Mouse (Mus musculus): ENCODE data around the gene Mfap3l. TPM values are rescaled to one million over a fixed set of nuclear protein-coding genes. Genes with fewer than 3 reads are reported as not detected.

Gene Mfap3l
- polyA plus RNA-seq, 1 experiment from 2014 or later, result 2.6 TPM

GRCm38 (mm10) chr8:60623438-60623837, 9.2 kb upstream of the Mfap3l start:
- no peaks in the 10 kb centered on the region for H3K4me1 ChIP-seq (replicated peaks; ENCODE audit: control insufficient read depth, insufficient read depth, low read length)
- H3K9me3 ChIP-seq (ENCODE audit: control insufficient read depth, low read length), result no peaks in the 10 kb centered on the region
- DNase-seq (ENCODE audit: low spot score) (no peak), ATAC-seq (replicated peaks; ENCODE audit: low FRiP score, low TSS enrichment, low read depth) (no peak)
- no peak overlapping the region for H3K27ac ChIP-seq (ENCODE audit: low read depth)
- 56% methylated on average over 1 of the region's 1 CpGs for WGBS
- H3K4me2 ChIP-seq (ENCODE audit: low read length), result no peak overlapping the region
- H3K36me3 ChIP-seq (ENCODE audit: control insufficient read depth, insufficient read depth, low read length), result no peaks in the 10 kb centered on the region
- no peak overlapping the region for H3K4me3 ChIP-seq (ENCODE audit: low read depth, low read length)
- H3K27me3 ChIP-seq (replicated peaks; ENCODE audit: control insufficient read depth, insufficient read depth, low read length), result no peaks in the 10 kb centered on the region
- H3K9ac ChIP-seq (ENCODE audit: low read length), result no peak overlapping the region

- peaks cover 7% of the 10 kb centered on the region; the same call in 1 of the 2 replicates for H3K27me3 ChIP-seq (replicated peaks; ENCODE audit: control insufficient read depth, insufficient read depth, low read length)
- no peak overlapping the region for H3K4me3 ChIP-seq (ENCODE audit: low read depth, low read length)
- no peaks in the 10 kb centered on the region for H3K4me1 ChIP-seq (replicated peaks; ENCODE audit: control insufficient read depth, insufficient read depth, low read length)
- 87% methylated on average over 7 of the region's 7 CpGs for WGBS
- DNase-seq (ENCODE audit: low spot score) (no peak), ATAC-seq (replicated peaks; ENCODE audit: low FRiP score, low TSS enrichment, low read depth) (no peak)
- H3K9me3 ChIP-seq (ENCODE audit: control insufficient read depth, low read length), result no peaks in the 10 kb centered on the region
- H3K9ac ChIP-seq (ENCODE audit: low read length), result no peak overlapping the region
- no peak overlapping the region for H3K27ac ChIP-seq (ENCODE audit: low read depth)
- H3K4me2 ChIP-seq (ENCODE audit: low read length), result no peak overlapping the region
- H3K36me3 ChIP-seq (ENCODE audit: control insufficient read depth, insufficient read depth, low read length), result no peaks in the 10 kb centered on the region
These were observed 7.9 kb upstream of the Mfap3l start for GRCm38 (mm10) chr8:60624722-60625121.

- ATAC-seq (replicated peaks; ENCODE audit: low FRiP score, low TSS enrichment, low read depth) (no peak), DNase-seq (ENCODE audit: low spot score) (no peak)
- WGBS, result 78% methylated on average over 3 of the region's 3 CpGs
- Histone ChIP-seq H3K36me3 (ENCODE audit: control insufficient read depth, insufficient read depth, low read length) (no peaks in the 10 kb centered on the region), H3K4me2 (ENCODE audit: low read length) (no peak overlapping the region), H3K27me3 (replicated peaks; ENCODE audit: control insufficient read depth, insufficient read depth, low read length) (peaks cover 24% of the 10 kb centered on the region), H3K4me3 (ENCODE audit: low read depth, low read length) (no peak overlapping the region), H3K9ac (ENCODE audit: low read length) (no peak overlapping the region), H3K9me3 (ENCODE audit: control insufficient read depth, low read length) (no peaks in the 10 kb centered on the region), H3K27ac (ENCODE audit: low read depth) (no peak overlapping the region), H3K4me1 (replicated peaks; ENCODE audit: control insufficient read depth, insufficient read depth, low read length) (no peaks in the 10 kb centered on the region; the same call in 1 of the 2 replicates)
These were observed 4.7 kb upstream of the Mfap3l start for GRCm38 (mm10) chr8:60627937-60628336.

GRCm38 (mm10) chr8:60629059-60629458, 3.6 kb upstream of the Mfap3l start:
- peaks cover 24% of the 10 kb centered on the region for H3K27me3 ChIP-seq (replicated peaks; ENCODE audit: control insufficient read depth, insufficient read depth, low read length)
- H3K4me3 ChIP-seq (ENCODE audit: low read depth, low read length), result no peak overlapping the region
- WGBS, result 78% methylated on average over 4 of the region's 4 CpGs
- H3K9me3 ChIP-seq (ENCODE audit: control insufficient read depth, low read length), result no peaks in the 10 kb centered on the region
- H3K9ac ChIP-seq (ENCODE audit: low read length), result no peak overlapping the region
- no peak overlapping the region for H3K4me2 ChIP-seq (ENCODE audit: low read length)
- DNase-seq (ENCODE audit: low spot score) (no peak), ATAC-seq (replicated peaks; ENCODE audit: low FRiP score, low TSS enrichment, low read depth) (no peak)
- H3K4me1 ChIP-seq (replicated peaks; ENCODE audit: control insufficient read depth, insufficient read depth, low read length), result peaks cover 5% of the 10 kb centered on the region
- H3K27ac ChIP-seq (ENCODE audit: low read depth), result no peak overlapping the region
- H3K36me3 ChIP-seq (ENCODE audit: control insufficient read depth, insufficient read depth, low read length), result no peaks in the 10 kb centered on the region

- Histone ChIP-seq H3K4me1 (replicated peaks; ENCODE audit: control insufficient read depth, insufficient read depth, low read length) (peaks cover 5% of the 10 kb centered on the region), H3K4me3 (ENCODE audit: low read depth, low read length) (peak overlapping the region; percentile 56), H3K27ac (ENCODE audit: low read depth) (no peak overlapping the region), H3K9me3 (ENCODE audit: control insufficient read depth, low read length) (no peaks in the 10 kb centered on the region), H3K27me3 (replicated peaks; ENCODE audit: control insufficient read depth, insufficient read depth, low read length) (peaks cover 24% of the 10 kb centered on the region), H3K9ac (ENCODE audit: low read length) (no peak overlapping the region), H3K36me3 (ENCODE audit: control insufficient read depth, insufficient read depth, low read length) (no peaks in the 10 kb centered on the region), H3K4me2 (ENCODE audit: low read length) (peak overlapping the region; percentile 100)
- no peak; the same call in 1 of the 2 replicates for ATAC-seq (replicated peaks; ENCODE audit: low FRiP score, low TSS enrichment, low read depth)
- peak; percentile 82 for DNase-seq (ENCODE audit: low spot score)
- under 1% methylated on average over 13 of the region's 13 CpGs for WGBS
These were observed 1.1 kb upstream of the Mfap3l start for GRCm38 (mm10) chr8:60631504-60631934.

GRCm38 (mm10) chr8:60632933-60633655, 467 bp downstream of the Mfap3l start:
- ATAC-seq (replicated peaks; ENCODE audit: low FRiP score, low TSS enrichment, low read depth) (0 out of 2 replicates have a peak, but pooled peaks have one; percentile 1), DNase-seq (ENCODE audit: low spot score) (no peak)
- Histone ChIP-seq H3K4me3 (ENCODE audit: low read depth, low read length) (peak overlapping the region; percentile 56), H3K4me1 (replicated peaks; ENCODE audit: control insufficient read depth, insufficient read depth, low read length) (peaks cover 5% of the 10 kb centered on the region), H3K36me3 (ENCODE audit: control insufficient read depth, insufficient read depth, low read length) (no peaks in the 10 kb centered on the region), H3K27ac (ENCODE audit: low read depth) (no peak overlapping the region; the same call in 1 of the 2 replicates), H3K27me3 (replicated peaks; ENCODE audit: control insufficient read depth, insufficient read depth, low read length) (peaks cover 24% of the 10 kb centered on the region), H3K9me3 (ENCODE audit: control insufficient read depth, low read length) (no peaks in the 10 kb centered on the region), H3K4me2 (ENCODE audit: low read length) (peak overlapping the region; percentile 100), H3K9ac (ENCODE audit: low read length) (peak overlapping the region; percentile 55)
- under 1% methylated on average over 54 of the region's 56 CpGs for WGBS

GRCm38 (mm10) chr8:60634921-60635320, 2.3 kb downstream of the Mfap3l start:
- peaks cover 5% of the 10 kb centered on the region for H3K4me1 ChIP-seq (replicated peaks; ENCODE audit: control insufficient read depth, insufficient read depth, low read length)
- ATAC-seq (replicated peaks; ENCODE audit: low FRiP score, low TSS enrichment, low read depth) (no peak), DNase-seq (ENCODE audit: low spot score) (no peak)
- no peak overlapping the region for H3K9ac ChIP-seq (ENCODE audit: low read length)
- peaks cover 15% of the 10 kb centered on the region for H3K27me3 ChIP-seq (replicated peaks; ENCODE audit: control insufficient read depth, insufficient read depth, low read length)
- no peak overlapping the region for H3K27ac ChIP-seq (ENCODE audit: low read depth)
- 86% methylated on average over 2 of the region's 2 CpGs for WGBS
- H3K9me3 ChIP-seq (ENCODE audit: control insufficient read depth, low read length), result no peaks in the 10 kb centered on the region
- H3K4me2 ChIP-seq (ENCODE audit: low read length), result no peak overlapping the region
- H3K36me3 ChIP-seq (ENCODE audit: control insufficient read depth, insufficient read depth, low read length), result no peaks in the 10 kb centered on the region
- no peak overlapping the region for H3K4me3 ChIP-seq (ENCODE audit: low read depth, low read length)

- no peak overlapping the region for H3K9ac ChIP-seq (ENCODE audit: low read length)
- DNase-seq (ENCODE audit: low spot score) (no peak), ATAC-seq (replicated peaks; ENCODE audit: low FRiP score, low TSS enrichment, low read depth) (no peak)
- H3K27ac ChIP-seq (ENCODE audit: low read depth), result no peak overlapping the region
- peaks cover 5% of the 10 kb centered on the region for H3K4me1 ChIP-seq (replicated peaks; ENCODE audit: control insufficient read depth, insufficient read depth, low read length)
- H3K4me3 ChIP-seq (ENCODE audit: low read depth, low read length), result no peak overlapping the region
- no peaks in the 10 kb centered on the region for H3K36me3 ChIP-seq (ENCODE audit: control insufficient read depth, insufficient read depth, low read length)
- no peaks in the 10 kb centered on the region for H3K9me3 ChIP-seq (ENCODE audit: control insufficient read depth, low read length)
- no peak overlapping the region for H3K4me2 ChIP-seq (ENCODE audit: low read length)
- H3K27me3 ChIP-seq (replicated peaks; ENCODE audit: control insufficient read depth, insufficient read depth, low read length), result peaks cover 6% of the 10 kb centered on the region
These were observed 3.2 kb downstream of the Mfap3l start for GRCm38 (mm10) chr8:60635846-60636245.

GRCm38 (mm10) chr8:60640046-60640445, 7.4 kb downstream of the Mfap3l start:
- H3K4me3 ChIP-seq (ENCODE audit: low read depth, low read length), result no peak overlapping the region
- H3K4me2 ChIP-seq (ENCODE audit: low read length), result no peak overlapping the region
- no peaks in the 10 kb centered on the region for H3K4me1 ChIP-seq (replicated peaks; ENCODE audit: control insufficient read depth, insufficient read depth, low read length)
- ATAC-seq (replicated peaks; ENCODE audit: low FRiP score, low TSS enrichment, low read depth) (no peak), DNase-seq (ENCODE audit: low spot score) (no peak)
- no peaks in the 10 kb centered on the region for H3K27me3 ChIP-seq (replicated peaks; ENCODE audit: control insufficient read depth, insufficient read depth, low read length)
- no peak overlapping the region for H3K27ac ChIP-seq (ENCODE audit: low read depth)
- H3K9me3 ChIP-seq (ENCODE audit: control insufficient read depth, low read length), result no peaks in the 10 kb centered on the region
- H3K9ac ChIP-seq (ENCODE audit: low read length), result no peak overlapping the region
- H3K36me3 ChIP-seq (ENCODE audit: control insufficient read depth, insufficient read depth, low read length), result no peaks in the 10 kb centered on the region
- WGBS, result 87% methylated on average over 17 of the region's 17 CpGs
